Mouse (Mus musculus) liver, postnatal 0 days (tissue): ENCODE results near the gene Fbxo42. TPM values are rescaled to one million over a fixed set of nuclear protein-coding genes. Genes with fewer than 3 reads are reported as not detected.

Experiments used
- ATAC-seq: fragments of 200-750 bp; cut with Nextera tagmentation; 2 replicates; pipeline ENCODE4 v1.8.0; 2017; ENCODE audit warnings: mild to moderate bottlenecking, moderate library complexity
- DNase-seq: peaks from one replicate; pipeline ENCODE4 v3.0.0-alpha.2; 2016
- H3K27ac ChIP-seq: fragments of 300-500 bp; sonication (generic); 2 replicates; pipeline ENCODE4 v1.5.1; 2014; ENCODE audit warnings: antibody characterized with exemption, moderate library complexity, mild to moderate bottlenecking, low read depth
- H3K27me3 ChIP-seq: fragments of 300-500 bp; sonication (generic); 2 replicates; pipeline ENCODE4 v1.6.1; 2014; ENCODE audit warnings: low read length, control low read depth, mixed read lengths; ENCODE audit not compliant: insufficient read depth
- H3K36me3 ChIP-seq: fragments of 300-500 bp; sonication (generic); replicated peaks from 2 replicates; pipeline ENCODE4 v1.6.1; 2014; ENCODE audit warnings: mild to moderate bottlenecking, control low read depth, low read length, moderate library complexity, mixed read lengths; ENCODE audit not compliant: insufficient read depth
- H3K4me1 ChIP-seq: fragments of 300-500 bp; sonication (generic); 2 replicates; pipeline ENCODE4 v1.6.1; 2014; ENCODE audit warnings: antibody characterized with exemption, mild to moderate bottlenecking, control low read depth; ENCODE audit not compliant: insufficient read depth
- H3K4me2 ChIP-seq: fragments of 300-500 bp; sonication (generic); 2 replicates; pipeline ENCODE4 v1.6.1; 2014; ENCODE audit warnings: low read depth, mild to moderate bottlenecking, low read length, moderate library complexity, mixed read lengths
- H3K4me3 ChIP-seq: fragments of 300-500 bp; sonication (generic); 2 replicates; pipeline ENCODE4 v1.5.1; 2014; ENCODE audit warnings: low read depth, low read length
- H3K9ac ChIP-seq: fragments of 300-500 bp; sonication (generic); replicated peaks from 2 replicates; pipeline ENCODE4 v1.6.1; 2014; ENCODE audit warnings: mild to moderate bottlenecking, moderate library complexity
- H3K9me3 ChIP-seq: fragments of 300-500 bp; sonication (generic); 2 replicates; pipeline ENCODE4 v1.6.1; 2016; ENCODE audit warnings: mild to moderate bottlenecking, control low read depth, low read length, mixed read lengths
- CTCF ChIP-seq: sonication (generic); IDR thresholded peaks from 2 replicates; pipeline ENCODE4 v1.5.1; 2016; ENCODE audit warnings: antibody characterized with exemption, low read depth
- EP300 ChIP-seq: IDR thresholded peaks from 2 replicates; pipeline ENCODE4 v1.6.1; 2016; ENCODE audit warnings: antibody characterized with exemption, low read depth, mild to moderate bottlenecking
- WGBS: fragments of 180-500 bp; shearing (Covaris S2); extraction: QIAGEN DNeasy Blood & Tissue Kit; methylation state at CpG from one replicate; pipeline ENCODE4 v1.1.7; 2014; ENCODE audit not compliant: insufficient replicate concordance; 5-methylcytosine and 5-hydroxymethylcytosine counted together
- polyA plus RNA-seq: library from polyadenylated mRNA; unstranded; fragments of >200 nt; fragmentation: Nextera tagmentation; extraction: Ambion mirVana; gene quantifications from 2 replicates; pipeline ENCODE4 v1.2.1, GENCODE M21; 2015

Fbxo42 gene
- polyA plus RNA-seq, 1 experiment from 2014 or later, result 11.7 TPM

DNA sequence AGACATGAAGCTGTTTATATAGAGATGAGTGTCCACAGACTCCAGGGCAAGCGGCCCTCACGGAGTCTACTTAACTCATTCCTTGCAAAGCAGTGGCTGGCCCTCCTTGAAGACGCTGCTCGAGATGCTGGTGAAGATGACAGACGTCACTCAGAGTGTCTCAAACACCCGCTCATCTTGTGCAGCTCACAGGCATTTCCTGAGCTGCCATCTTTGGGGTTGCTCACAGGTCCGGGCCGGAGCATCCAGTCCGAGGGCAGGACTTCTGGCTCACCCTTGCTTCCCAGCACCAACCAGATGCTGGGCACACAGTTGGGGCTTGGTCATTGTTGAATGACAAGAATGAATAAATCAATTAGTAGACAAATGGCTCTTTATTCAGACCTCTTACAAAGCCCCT, 65.2 kb downstream of the Fbxo42 start:
- DNase-seq, result no peak
- ATAC-seq, result no peak
- Histone ChIP-seq H3K4me1 (peaks cover 12% of the 10 kb centered on the region), H3K9ac (no peak overlapping the region), H3K9me3 (no peaks in the 10 kb centered on the region), H3K4me3 (no peak overlapping the region), H3K4me2 (no peak overlapping the region; the same call in 1 of the 2 replicates), H3K36me3 (no peaks in the 10 kb centered on the region), H3K27ac (no peak overlapping the region), H3K27me3 (no peaks in the 10 kb centered on the region)
- 83% methylated on average over 9 of the region's 9 CpGs for WGBS
- no peak for TF ChIP-seq CTCF
- TF ChIP-seq EP300, result no peak

GRCm38 (mm10) chr4:141213342-141213741, 65.6 kb downstream of the Fbxo42 start:
- WGBS, result 53% methylated on average over 2 of the region's 2 CpGs
- Histone ChIP-seq H3K36me3 (no peaks in the 10 kb centered on the region), H3K9ac (no peak overlapping the region), H3K27ac (no peak overlapping the region), H3K4me1 (peaks cover 12% of the 10 kb centered on the region), H3K27me3 (no peaks in the 10 kb centered on the region), H3K9me3 (no peaks in the 10 kb centered on the region), H3K4me2 (peak overlapping the region; percentile 91), H3K4me3 (peak overlapping the region; percentile 60)
- ATAC-seq, result no peak
- DNase-seq, result no peak
- no peak for TF ChIP-seq EP300

DNA sequence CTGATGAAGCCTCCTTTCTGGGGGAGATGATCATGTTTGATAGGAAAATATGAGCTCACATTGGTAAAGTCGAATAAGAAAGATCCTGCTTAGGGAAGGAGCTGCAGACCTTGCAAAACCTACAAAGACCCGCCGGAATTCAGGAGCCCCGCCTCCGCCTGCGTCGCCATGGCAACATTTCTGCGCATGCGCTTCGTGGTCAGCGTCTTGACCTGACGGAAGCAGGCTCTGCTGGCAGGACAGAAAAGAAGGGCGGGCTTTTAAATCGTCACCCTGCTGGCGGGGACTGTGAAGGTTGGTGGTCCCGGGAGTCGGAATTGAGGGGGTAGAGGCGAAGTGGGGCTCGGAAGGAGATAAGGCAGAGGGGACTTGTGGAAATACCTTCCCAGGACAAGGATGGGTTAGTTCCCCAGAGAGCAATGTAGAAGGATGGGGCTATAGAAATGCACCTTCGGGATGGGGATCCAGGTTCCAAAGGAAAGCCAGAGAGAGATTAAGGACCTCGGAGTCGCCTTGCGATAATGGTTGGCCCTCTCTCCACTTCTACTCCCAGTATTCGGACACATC, 66.1 kb downstream of the Fbxo42 start, which contains the start of gene Rsg1:
Gene Rsg1, plus strand, starts transcription at position 187 of the 567 bp plus-strand sequence.
- H3K9me3 ChIP-seq, result no peaks in the 10 kb centered on the region
- H3K4me2 ChIP-seq, result peak within 1 kb of the TSS; percentile 91
- ATAC-seq (peak; percentile 53), DNase-seq (peak; percentile 95)
- WGBS, result under 1% methylated on average over 24 of the region's 24 CpGs
- peaks cover 12% of the 10 kb centered on the region for H3K4me1 ChIP-seq
- no peaks in the 10 kb centered on the region for H3K27me3 ChIP-seq
- H3K36me3 ChIP-seq, result no peaks in the 10 kb centered on the region
- TF ChIP-seq EP300 (no peak), CTCF (no peak)
- H3K4me3 ChIP-seq, result peak within 1 kb of the TSS; percentile 60
- H3K27ac ChIP-seq, result no peak within 1 kb of the TSS
- H3K9ac ChIP-seq, result peak within 1 kb of the TSS; percentile 48

GRCm38 (mm10) chr4:141214337-141214851, 66.7 kb downstream of the Fbxo42 start:
- DNase-seq, result peak; percentile 67
- WGBS, result 2% methylated on average over 15 of the region's 16 CpGs
- peak overlapping the region; percentile 60 for H3K4me3 ChIP-seq
- no peaks in the 10 kb centered on the region for H3K36me3 ChIP-seq
- peak; percentile 61 for ATAC-seq
- no peak overlapping the region for H3K27ac ChIP-seq
- TF ChIP-seq EP300 (no peak), CTCF (peak; percentile 85)
- H3K4me1 ChIP-seq, result peaks cover 12% of the 10 kb centered on the region
- no peaks in the 10 kb centered on the region for H3K9me3 ChIP-seq
- H3K9ac ChIP-seq, result peak overlapping the region; percentile 48
- H3K4me2 ChIP-seq, result peak overlapping the region; percentile 91
- H3K27me3 ChIP-seq, result no peaks in the 10 kb centered on the region

DNA sequence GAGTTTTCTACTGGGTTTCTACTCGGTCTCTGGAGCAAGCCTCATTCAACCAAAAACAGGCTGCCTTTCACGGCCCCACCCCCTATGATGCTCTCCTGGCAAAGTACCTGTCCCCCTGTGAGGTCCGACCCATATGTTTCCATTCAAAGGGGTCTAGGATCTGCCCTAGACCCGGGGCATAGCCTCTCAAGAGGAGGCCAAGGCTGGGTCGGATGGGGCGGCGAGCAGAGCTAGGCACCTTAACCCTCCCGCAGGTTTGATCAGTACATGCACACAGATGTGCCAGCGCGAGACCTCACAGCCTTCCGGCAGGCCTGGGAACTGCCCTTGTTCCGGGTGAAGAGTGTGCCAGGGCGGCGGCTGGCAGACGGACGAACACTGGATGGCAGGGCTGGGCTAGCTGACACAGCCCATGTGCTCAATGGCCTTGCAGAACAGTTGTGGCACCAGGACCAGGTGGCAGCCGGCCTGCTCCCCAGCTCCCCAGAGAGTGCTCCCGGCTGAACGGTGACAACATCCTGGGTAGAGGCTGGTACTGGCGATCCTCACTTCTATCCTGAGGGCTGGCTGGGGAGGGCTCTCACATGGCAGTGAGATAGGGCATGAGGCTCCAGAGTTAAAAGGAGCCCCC, 72.0 kb downstream of the Fbxo42 start:
- TF ChIP-seq EP300 (no peak), CTCF (no peak)
- ATAC-seq (no peak), DNase-seq (no peak)
- Histone ChIP-seq H3K9me3 (no peaks in the 10 kb centered on the region), H3K36me3 (no peaks in the 10 kb centered on the region), H3K4me1 (peaks cover under 1% of the 10 kb centered on the region; the same call in 1 of the 2 replicates), H3K27ac (no peak overlapping the region), H3K27me3 (no peaks in the 10 kb centered on the region), H3K9ac (no peak overlapping the region), H3K4me2 (no peak overlapping the region), H3K4me3 (no peak overlapping the region)
- 83% methylated on average over 20 of the region's 20 CpGs for WGBS

DNA sequence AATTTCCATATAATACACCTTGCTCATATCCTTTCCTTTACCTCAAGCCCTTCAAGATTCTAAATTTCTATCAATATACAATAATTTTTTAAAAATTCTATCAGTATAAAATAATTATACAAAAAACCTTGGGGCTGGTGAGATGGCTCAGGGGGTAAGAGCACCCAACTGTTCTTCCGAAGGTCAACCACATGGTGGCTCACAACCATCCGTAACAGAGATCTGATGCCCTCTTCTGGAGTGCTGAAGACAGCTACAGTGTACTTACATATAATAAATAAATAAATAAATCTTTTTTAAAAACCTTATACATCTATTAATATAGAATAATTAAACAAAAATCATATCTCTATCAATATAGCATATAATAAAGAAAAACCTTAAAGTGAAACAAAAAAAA, 74.1 kb downstream of the Fbxo42 start:
- no peak overlapping the region for H3K9ac ChIP-seq
- no peaks in the 10 kb centered on the region for H3K27me3 ChIP-seq
- TF ChIP-seq EP300 (no peak), CTCF (peak; percentile 42)
- H3K4me3 ChIP-seq, result no peak overlapping the region
- H3K36me3 ChIP-seq, result no peaks in the 10 kb centered on the region
- no peaks in the 10 kb centered on the region for H3K9me3 ChIP-seq
- no peak for ATAC-seq
- H3K4me1 ChIP-seq, result no peaks in the 10 kb centered on the region
- WGBS, result 63% methylated on average over 2 of the region's 2 CpGs
- no peak overlapping the region for H3K4me2 ChIP-seq
- DNase-seq, result no peak
- H3K27ac ChIP-seq, result no peak overlapping the region
